Mouse (Mus musculus): ENCODE results near the gene Map7d1.

GRCm38 (mm10) chr4:126194916-126195315 is 61.2 kb downstream of the Map7d1 start:
- TF ChIP-seq CTCF (IDR thresholded peaks at IDR 0.05; ENCODE audit: control insufficient read depth, insufficient read depth, low read length) (no peak), POLR2A (IDR thresholded peaks at IDR 0.05; ENCODE audit: borderline replicate concordance, control insufficient read depth, low read depth, low read length) (no peak)
